Mouse (Mus musculus) heart, adult 2 months (tissue): Measurements from ENCODE around the gene Hopx.

ENCODE experiments used
- CTCF ChIP-seq: fragments of 200-600 bp; IDR thresholded peaks from 2 replicates; pipeline ENCODE4 v1.8.1; 2022; ENCODE audit warnings: antibody characterized with exemption, mild to moderate bottlenecking, moderate library complexity
- EP300 ChIP-seq: fragments of 200-500 bp; IDR thresholded peaks from 2 replicates; pipeline ENCODE4 v1.6.1; 2011; ENCODE audit warnings: low read depth, low read length, control low read depth; ENCODE audit not compliant: insufficient read depth
- POLR2A ChIP-seq: fragments of 200-500 bp; IDR thresholded peaks from 2 replicates; pipeline ENCODE4 v1.6.1; 2011; ENCODE audit warnings: mild to moderate bottlenecking, low read depth, low read length, control low read depth; ENCODE audit not compliant: insufficient read depth

- TF ChIP-seq CTCF (no peak), EP300 (0 out of 2 replicates have a peak, but pooled peaks have one; percentile 27), POLR2A (no peak)
Observed at GRCm38 (mm10) chr5:77099317-77099996, 15.5 kb downstream of the Hopx start.
